Comparison of ENCODE assay signal across 9 mouse cellular contexts in the genomic region with DNA sequence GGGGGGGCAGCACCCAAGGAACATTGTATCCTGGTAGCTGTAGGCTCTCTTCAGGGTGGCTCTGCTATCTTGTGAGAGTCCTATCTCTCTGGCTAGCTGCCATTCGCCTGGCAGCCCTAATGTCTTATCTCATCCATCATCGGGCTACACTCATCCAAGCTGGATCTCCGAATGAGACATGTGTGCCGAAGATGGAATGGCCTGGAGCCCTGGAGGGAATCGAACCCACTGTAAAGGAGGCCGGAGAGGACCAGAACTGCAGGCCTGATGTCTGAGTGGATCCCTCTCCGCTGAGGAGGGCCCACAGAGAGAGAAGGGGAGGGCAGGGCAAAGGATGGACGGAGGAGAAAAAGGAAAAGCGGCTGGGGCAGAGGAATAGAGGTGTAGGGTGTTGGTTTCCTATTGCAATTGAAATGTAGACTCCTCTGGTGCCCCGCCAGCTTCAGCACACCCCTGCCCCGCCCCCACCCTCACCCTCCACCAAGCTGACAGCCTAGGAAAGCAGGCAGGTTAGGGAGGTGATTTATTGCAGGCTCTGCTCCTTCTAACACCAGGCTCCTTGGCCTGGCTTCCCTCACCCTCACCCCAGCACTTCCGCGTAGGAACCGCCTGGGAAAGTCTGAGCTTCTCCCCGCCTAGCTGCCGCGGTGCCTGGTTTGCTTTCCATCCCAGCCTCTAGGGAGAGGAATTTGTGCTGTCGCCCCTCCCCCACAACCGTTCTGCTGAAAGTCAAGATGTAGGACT. TPM values are rescaled to one million over a fixed set of nuclear protein-coding genes. Genes with fewer than 3 reads are reported as not detected.
DNase-seq lines count a peak whose midpoint lies in the region; ATAC-seq and TF ChIP-seq lines count a peak whose summit lies in the region.
"Had no signal": no experiment of that assay in that cellular context is flagged by ENCODE, and none has a peak within 500 bp of the region (broad histone marks: within the 10 kb centered on the region; RNA-seq: fewer than 3 reads in every experiment).

No protein-coding gene starts in this region.

- peak; percentile 16; the same call in 1 of the 2 replicates for TF ChIP-seq CTCF in lung, embryonic 14.5 days (IDR thresholded peaks at IDR 0.05; ENCODE audit: low read depth)

- WGBS in lung, embryonic 14.5 days = 10% methylated on average over 19 of the region's 19 CpGs
- 16% methylated on average over 18 of the region's 19 CpGs for WGBS in neural tube, embryonic 14.5 days

- no peaks in the 10 kb centered on the region for H3K27me3 ChIP-seq in lung, embryonic 14.5 days (ENCODE audit: insufficient read depth, low read length)
- no peaks in the 10 kb centered on the region for H3K27me3 ChIP-seq in neural tube, embryonic 14.5 days (ENCODE audit: control insufficient read depth, insufficient read depth, low read length)

- no peaks in the 10 kb centered on the region for H3K36me3 ChIP-seq in lung, embryonic 14.5 days (ENCODE audit: insufficient read depth)
- H3K36me3 ChIP-seq in neural tube, embryonic 14.5 days (ENCODE audit: control insufficient read depth, insufficient read depth, low read length) = no peaks in the 10 kb centered on the region

- H3K9ac ChIP-seq in lung, embryonic 14.5 days = peak overlapping the region; percentile 37; the same call in 1 of the 2 replicates
- no peak overlapping the region for H3K9ac ChIP-seq in neural tube, embryonic 14.5 days (replicated peaks; ENCODE audit: low read depth, low read length)

- peak overlapping the region; percentile 50 for H3K4me2 ChIP-seq in lung, embryonic 14.5 days
- H3K4me2 ChIP-seq in neural tube, embryonic 14.5 days (ENCODE audit: low read depth, low read length) = peak overlapping the region; percentile 30; the same call in 1 of the 2 replicates

- H3K4me3 ChIP-seq in lung, embryonic 14.5 days (ENCODE audit: low read depth, low read length) = no peak overlapping the region
- H3K4me3 ChIP-seq in neural tube, embryonic 14.5 days (ENCODE audit: low read depth, low read length) = no peak overlapping the region

- intact Hi-C loops in heart, postnatal 36 days (cut with DNase I) = no loop called here

- ATAC-seq in lung, embryonic 14.5 days (ENCODE audit: insufficient read depth) = peak; percentile 84
- peak; percentile 69; the same call in 1 of the 2 replicates for ATAC-seq in neural tube, embryonic 14.5 days (ENCODE audit: low read depth)

- H3K27ac ChIP-seq in lung, embryonic 14.5 days (ENCODE audit: low read depth) = peak overlapping the region; percentile 44
- H3K27ac ChIP-seq in neural tube, embryonic 14.5 days (ENCODE audit: low read depth, low read length) = peak overlapping the region; percentile 44; the same call in 1 of the 2 replicates

- DNase-seq in cerebellum, postnatal 10 days = peak; percentile 62 to 69
- no peak for DNase-seq in cerebellum, adult 11-12 months
- peak; percentile 93 for DNase-seq in forelimb bud, embryonic 11.5 days (ENCODE audit: low read depth, low spot score)
- peak; percentile 60 to 71 for DNase-seq in heart, postnatal 36 days
- peak; percentile 85 to 91 for DNase-seq in kidney, postnatal 36 days
- DNase-seq in lung, embryonic 14.5 days = peak; percentile 90
- DNase-seq in c-Kit-positive CD71-positive TER-119-positive erythroid progenitor cells, embryonic 14.5 days (ENCODE audit: low spot score) = no peak

- no peaks in the 10 kb centered on the region for H3K9me3 ChIP-seq in lung, embryonic 14.5 days (ENCODE audit: low read depth, low read length)
- H3K9me3 ChIP-seq in neural tube, embryonic 14.5 days (ENCODE audit: control insufficient read depth, low read length) = no peaks in the 10 kb centered on the region

- peaks cover 8% of the 10 kb centered on the region; the same call in 1 of the 2 replicates for H3K4me1 ChIP-seq in lung, embryonic 14.5 days (ENCODE audit: insufficient read depth)
- H3K4me1 ChIP-seq in neural tube, embryonic 14.5 days (ENCODE audit: control insufficient read depth, insufficient read depth, low read length) = peaks cover 9% of the 10 kb centered on the region; the same call in 1 of the 2 replicates

RNA-seq across cellular contexts. Expression of gene Fabp6, which starts 32.5 kb away (rescaled TPM):
- not detected for total RNA-seq in heart, postnatal 36 days (2021)
- polyA plus RNA-seq in lung, embryonic 14.5 days (2014; fragmentation: Nextera tagmentation; extraction: Ambion mirVana) = not detected in 2 replicates
- polyA plus RNA-seq in neural tube, embryonic 14.5 days (2014; fragmentation: Nextera tagmentation; extraction: Ambion mirVana) = not detected in 2 replicates
- polyA plus RNA-seq: cerebellum, adult 2 months had no signal

RNA-seq across cellular contexts. Expression of gene 4933415A04Rik, which starts 47.0 kb away (rescaled TPM):
- total RNA-seq in heart, postnatal 36 days (2021) = under 1 TPM; 0.39 to 0.60 TPM
- 6.9 and 7.6 TPM in 2 replicates for polyA plus RNA-seq in lung, embryonic 14.5 days (2014; fragmentation: Nextera tagmentation; extraction: Ambion mirVana)
- polyA plus RNA-seq in neural tube, embryonic 14.5 days (2014; fragmentation: Nextera tagmentation; extraction: Ambion mirVana) = 3.8 and 4.4 TPM in 2 replicates

RNA-seq across cellular contexts. Expression of gene Pwwp2a, which starts 48.0 kb away (rescaled TPM):
- total RNA-seq in heart, postnatal 36 days (2021) = 10 to 100 TPM; 18.9 to 19.9 TPM
- 40.3 and 47.1 TPM in 2 replicates for polyA plus RNA-seq in lung, embryonic 14.5 days (2014; fragmentation: Nextera tagmentation; extraction: Ambion mirVana)
- polyA plus RNA-seq in neural tube, embryonic 14.5 days (2014; fragmentation: Nextera tagmentation; extraction: Ambion mirVana) = 41.7 and 45.2 TPM in 2 replicates

Comparison
In these comparisons a context has a peak if more than half of its experiments do, and no peak if none do; other contexts are left out.
1. DNase-seq: peak in cerebellum, postnatal 10 days (2 of 2), forelimb bud, embryonic 11.5 days (single experiment), heart, postnatal 36 days (2 of 2), kidney, postnatal 36 days (2 of 2) and lung, embryonic 14.5 days (single experiment); none in cerebellum, adult 11-12 months (single experiment) and c-Kit-positive CD71-positive TER-119-positive erythroid progenitor cells, embryonic 14.5 days (single experiment).